Mouse (Mus musculus) adrenal gland, adult (tissue): ENCODE data around the gene H2afy.

ENCODE experiments used
- DNase-seq, 2 experiments: peaks; one replicate each; pipeline ENCODE4 v3.0.0; 2022 to 2023; ENCODE audit warnings: low spot score in 1 of 2; ENCODE audit not compliant: inconsistent age in 2 of 2

H2afy gene

DNA sequence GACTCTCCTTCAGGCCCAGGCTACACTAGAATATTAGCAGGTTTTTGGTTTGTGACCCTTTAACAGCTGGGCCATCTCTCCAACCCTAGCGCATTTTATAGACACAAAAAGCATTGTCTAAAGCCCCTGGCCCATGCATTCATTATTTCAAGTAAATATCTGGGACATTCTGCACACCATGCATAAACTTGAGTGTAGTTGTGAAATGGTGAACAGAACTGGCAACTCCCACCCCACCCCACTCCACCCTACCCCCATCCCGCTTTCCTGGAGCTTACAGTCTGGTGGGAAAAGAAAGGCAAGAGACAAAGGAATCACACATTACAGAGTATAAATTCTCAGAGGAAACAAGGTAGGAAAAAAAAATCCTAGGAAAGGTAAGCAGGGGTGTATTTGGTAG is at the start of gene H2afy:
H2afy (minus strand) TSS at position 162 of the 400 bp plus-strand sequence.
- DNase-seq: no peak

GRCm38 (mm10) chr13:56183687-56184086 is 47.5 kb upstream of the H2afy start:
- no peak for DNase-seq

GRCm38 (mm10) chr13:56181424-56181823 is 45.3 kb upstream of the H2afy start:
- DNase-seq: peak; percentile 23 to 38

GRCm38 (mm10) chr13:56178416-56179035 is 42.4 kb upstream of the H2afy start, which contains the start of gene Tifab:
Gene Tifab (minus strand): TSS chr13:56178885.
- peak; percentile 18 to 33 for DNase-seq

DNA sequence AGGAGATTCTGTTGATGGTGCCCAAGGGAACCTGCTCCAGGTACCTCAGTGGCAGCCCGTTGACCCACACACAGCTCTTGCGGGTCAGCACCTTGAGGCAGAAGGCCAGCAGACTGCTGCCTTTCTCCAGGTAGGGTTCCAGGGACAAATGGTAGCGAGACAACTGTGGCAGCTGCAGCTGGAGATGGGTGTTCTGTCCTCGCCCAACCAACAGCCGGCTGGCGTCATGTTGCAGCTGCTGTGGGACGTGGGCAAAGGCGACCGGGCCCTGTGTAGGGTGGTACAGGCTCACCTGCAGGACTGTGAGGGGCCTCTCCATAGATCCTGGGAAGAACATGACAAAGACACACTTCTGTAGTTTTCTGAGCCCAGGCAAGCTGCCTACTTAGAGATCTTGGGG is 40.1 kb upstream of the H2afy start:
- DNase-seq: no peak

DNA sequence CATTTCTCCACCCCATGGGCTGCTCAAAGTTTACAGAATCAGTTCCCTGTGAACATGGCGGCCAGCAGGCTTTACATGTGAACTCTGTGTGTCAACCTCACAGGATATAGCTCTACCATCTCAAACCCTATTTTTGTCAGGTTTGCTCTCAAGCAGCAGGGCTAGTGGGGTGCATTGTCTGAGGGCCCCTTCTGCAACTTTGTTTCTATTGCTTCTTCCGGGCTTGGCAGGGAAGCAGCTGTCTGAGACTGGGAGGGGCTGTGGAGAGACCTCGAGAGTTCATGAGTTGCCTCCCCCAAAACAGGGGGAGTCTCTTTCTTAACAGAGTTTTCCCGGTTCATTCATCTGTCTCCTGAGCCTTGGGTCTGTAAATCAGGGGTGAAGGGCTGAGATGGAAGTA is 39.7 kb upstream of the H2afy start:
- DNase-seq: peak in 1 of 2 experiments; percentile 18

GRCm38 (mm10) chr13:56172901-56173545 is 36.9 kb upstream of the H2afy start:
- no peak for DNase-seq

DNA sequence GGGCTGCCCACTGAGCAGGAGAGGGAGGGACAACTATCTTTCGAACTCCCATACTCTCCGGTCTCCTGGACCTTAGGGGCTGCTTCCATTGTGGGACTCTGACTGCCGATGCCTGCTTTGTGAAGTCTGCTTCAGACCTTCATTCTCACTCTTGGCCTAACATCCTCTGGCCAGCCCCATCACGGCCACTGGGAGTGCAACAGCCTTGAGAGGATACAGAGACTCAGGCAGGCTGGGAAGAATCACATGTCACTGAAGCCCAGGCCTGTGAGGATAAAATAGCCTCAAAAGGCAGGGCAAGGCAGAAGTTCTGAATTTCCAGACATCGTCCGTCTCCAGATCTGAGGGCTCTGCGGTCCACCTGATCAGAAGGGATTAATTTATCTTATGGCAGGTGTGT is 35.9 kb upstream of the H2afy start:
- no peak for DNase-seq

DNA sequence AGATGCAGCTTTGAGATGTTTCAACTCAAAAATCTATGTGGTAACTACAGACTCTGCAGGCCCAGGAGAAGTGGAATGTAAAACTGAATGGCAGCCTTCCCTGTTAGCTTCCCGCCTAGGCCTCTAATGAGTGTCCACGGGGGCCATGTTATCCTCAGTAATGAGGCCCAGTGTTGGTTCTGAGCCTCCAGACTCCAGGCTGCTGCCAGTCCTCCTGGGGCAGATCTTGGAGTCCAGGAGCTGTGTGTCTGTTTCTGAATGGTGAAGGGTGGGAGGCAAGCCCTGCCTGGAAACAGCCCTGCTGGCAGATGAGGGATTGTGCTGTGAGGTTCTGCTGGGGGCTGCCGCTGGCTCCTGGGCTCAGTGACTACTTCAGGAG is 32.2 kb upstream of the H2afy start:
- no peak for DNase-seq

DNA sequence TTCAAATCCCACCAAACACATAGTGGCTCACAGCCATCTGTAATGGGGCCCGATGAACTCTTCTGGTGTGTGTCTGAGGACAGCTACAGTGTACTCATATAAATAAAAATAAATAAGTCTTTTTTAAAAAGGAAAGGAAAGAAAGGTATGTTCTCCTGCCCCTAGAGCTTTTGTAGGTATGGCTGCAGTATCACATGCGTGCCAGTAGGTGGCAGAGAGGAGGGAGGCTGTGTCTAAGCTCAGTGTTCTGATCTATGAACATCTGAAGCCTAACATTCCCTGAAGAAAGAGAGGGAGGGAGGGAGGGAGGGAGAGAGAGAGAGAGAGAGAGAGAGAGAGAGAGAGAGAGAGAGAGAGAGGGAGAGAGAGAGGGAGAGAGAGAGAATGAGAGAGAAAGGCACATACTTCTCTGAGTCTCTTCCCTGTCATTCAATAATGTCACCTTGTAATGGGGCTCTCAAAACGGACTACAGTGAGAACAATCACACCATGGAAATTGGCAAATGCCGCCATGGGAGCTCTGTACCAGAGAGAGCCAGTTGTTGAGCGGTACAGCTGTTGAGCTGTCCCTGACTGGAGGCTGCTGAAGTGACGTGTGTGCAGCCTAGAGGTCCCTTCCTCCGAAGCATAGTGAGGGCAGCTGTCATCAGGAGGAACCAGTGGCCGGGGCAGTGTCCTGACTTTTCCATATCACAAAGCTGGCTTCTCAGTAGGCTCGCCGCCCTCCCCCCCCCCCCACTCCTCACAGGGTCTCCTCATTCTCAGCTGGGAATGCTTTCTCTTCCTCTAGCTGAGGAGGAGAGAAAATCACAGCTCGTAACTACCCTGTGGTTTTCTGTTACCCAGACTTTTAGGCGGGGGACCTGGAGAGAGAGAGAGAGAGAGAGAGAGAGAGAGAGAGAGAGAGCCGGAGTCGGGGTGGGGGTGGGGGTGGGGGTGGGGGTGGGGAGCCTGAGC is 31.6 kb upstream of the H2afy start:
- peak in 1 of 2 experiments; percentile 59 for DNase-seq

GRCm38 (mm10) chr13:56165561-56165960 is 29.4 kb upstream of the H2afy start:
- DNase-seq: peak in 1 of 2 experiments; percentile 19

DNA sequence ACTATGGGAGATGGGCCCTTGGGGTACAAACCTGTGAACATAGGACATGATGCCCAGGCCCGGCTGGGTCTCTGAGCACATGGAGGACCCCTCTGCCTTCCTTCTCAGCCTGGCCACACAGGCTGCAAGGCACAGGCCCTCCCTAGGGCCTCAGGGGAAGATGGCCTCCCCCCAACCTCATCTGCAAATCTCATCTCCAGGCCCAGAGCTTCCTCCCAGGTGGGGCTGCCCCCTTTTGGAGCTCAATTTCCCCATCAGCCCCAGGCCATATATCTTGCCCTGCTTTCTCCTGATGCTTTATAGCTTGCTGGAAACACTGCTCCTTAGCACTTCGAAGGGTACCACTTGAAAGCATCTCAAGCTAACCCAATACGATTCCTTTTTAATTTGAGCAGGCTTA is 28.2 kb upstream of the H2afy start:
- no peak for DNase-seq

DNA sequence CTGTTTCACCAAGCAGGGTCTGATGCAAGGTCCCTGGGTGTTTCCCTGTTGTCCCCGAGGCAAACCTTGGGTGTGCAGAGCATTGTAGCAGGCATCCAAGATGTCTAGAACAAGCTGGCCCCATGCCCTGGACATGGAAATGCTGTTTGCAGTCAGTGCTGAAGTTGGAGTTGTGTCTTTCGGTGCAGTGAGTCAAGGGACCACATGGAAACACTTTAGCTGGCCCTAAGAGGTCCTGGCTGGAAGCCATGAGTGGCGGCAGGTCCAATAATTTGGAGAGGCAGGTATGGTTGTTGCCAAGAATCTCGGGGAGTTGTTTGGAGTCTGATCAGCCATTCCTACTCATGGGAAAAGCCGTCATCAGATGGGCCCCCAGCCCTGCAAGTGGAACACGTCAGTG is 27.6 kb upstream of the H2afy start:
- peak in 1 of 2 experiments; percentile 33 for DNase-seq

- no peak for DNase-seq
These were observed 26.7 kb upstream of the H2afy start for GRCm38 (mm10) chr13:56162859-56163258.

DNA sequence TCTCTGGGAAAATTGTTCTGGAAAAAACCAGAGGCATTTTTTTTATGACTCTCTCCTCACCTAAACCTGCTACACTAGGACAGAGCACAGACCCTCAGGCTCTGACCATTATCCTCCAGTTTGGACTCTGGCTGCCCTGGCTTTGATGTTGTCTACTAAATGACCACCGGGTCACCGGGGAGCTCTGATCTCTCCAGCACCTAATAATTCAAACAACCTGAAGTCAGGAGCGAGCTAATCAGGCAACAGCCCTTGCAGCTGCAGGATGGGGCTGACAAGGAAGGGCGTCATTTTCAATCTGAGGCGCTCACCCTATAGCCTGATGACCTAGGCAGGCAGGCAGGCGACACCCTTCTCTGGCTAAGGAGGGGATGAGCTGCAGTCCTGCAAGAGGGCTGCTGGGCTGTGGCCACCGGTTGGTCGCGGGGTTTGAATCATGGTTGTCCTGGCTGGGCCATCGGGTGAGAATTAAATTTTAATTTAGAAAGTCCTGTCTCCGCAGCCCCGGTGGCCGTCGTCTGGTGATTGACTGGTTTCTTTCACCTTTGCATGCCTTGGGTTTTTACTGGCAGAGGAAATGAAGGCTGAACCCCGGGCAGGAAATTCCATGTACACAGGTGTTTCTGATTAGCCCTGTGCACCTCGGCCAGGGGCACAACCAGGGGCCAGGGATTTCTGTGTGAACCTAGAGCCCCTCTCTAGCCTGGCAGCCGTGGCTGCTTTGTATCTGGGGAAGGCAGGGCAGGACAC is 23.6 kb upstream of the H2afy start:
- peak in 1 of 2 experiments; percentile 16 for DNase-seq

- DNase-seq: peak in 1 of 2 experiments; percentile 25
These were observed 22.9 kb upstream of the H2afy start for GRCm38 (mm10) chr13:56159016-56159601.

GRCm38 (mm10) chr13:56155671-56156070 is 19.5 kb upstream of the H2afy start:
- no peak for DNase-seq

GRCm38 (mm10) chr13:56155048-56155447 is 18.9 kb upstream of the H2afy start:
- DNase-seq: peak in 1 of 2 experiments; percentile 43

DNA sequence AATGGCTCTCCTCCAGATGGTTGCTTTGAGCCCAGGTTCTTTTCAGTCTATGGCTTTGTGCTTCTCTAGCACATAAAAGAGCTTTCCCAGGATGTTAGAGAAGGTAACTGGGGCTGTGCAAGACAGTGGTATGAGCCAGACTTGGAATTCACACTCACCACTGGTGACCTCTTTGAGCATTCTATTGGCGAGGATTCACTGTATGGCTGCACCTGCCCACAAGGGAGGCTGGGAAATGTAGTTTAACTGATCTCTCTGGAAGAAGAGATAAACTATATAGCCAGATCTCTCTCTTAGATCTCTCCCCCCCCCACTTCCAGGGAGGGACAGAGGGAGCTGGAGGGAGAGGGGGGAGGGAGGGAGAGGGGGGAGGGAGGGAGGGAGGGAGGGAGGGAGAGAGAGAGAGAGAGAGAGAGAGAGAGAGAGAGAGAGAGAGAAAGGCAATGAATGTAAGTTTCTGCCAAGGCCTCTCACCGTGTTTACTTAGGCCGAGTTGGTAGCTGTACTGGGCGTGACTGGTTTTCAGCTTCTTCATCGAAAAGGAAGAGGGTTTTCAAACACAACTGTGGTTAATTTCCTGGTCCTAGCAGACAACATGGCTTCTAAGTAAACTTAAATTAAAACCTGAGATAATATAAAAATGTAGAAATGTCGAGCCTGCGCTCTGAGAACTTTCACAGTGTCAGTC is 16.8 kb upstream of the H2afy start:
- DNase-seq: no peak
